Mouse (Mus musculus) Patski (cell line): ENCODE measurements around the gene Klc4. TPM values are rescaled to one million over a fixed set of nuclear protein-coding genes. Genes with fewer than 3 reads are reported as not detected.

ENCODE experiments used
- ATAC-seq: fragments of 100-300 bp; one replicate; pipeline ENCODE4 v1.8.0; 2021
- CTCF ChIA-PET: fragments of 350-600 bp; sonication (Branson Sonifier 250); formaldehyde crosslinking; loops from one replicate; lab custom pipeline; 2022; ENCODE audit warnings: inconsistent platforms; lab: Charles Lee
- POLR2A ChIA-PET: fragments of 350-600 bp; sonication (Branson Sonifier 250); formaldehyde crosslinking; loops from one replicate; lab custom pipeline; 2022; ENCODE audit warnings: antibody characterized with exemption, inconsistent platforms; lab: Charles Lee
- DNase-seq: peaks from one replicate; pipeline ENCODE4 v3.0.0-alpha.2; 2011; ENCODE audit warnings: low read depth, low spot score
- H3K27me3 ChIP-seq: fragments of 371-371 bp; one replicate; pipeline ENCODE4 v1.5.1; 2021
- CTCF ChIP-seq: fragments of 100-300 bp; IDR thresholded peaks from one replicate; pipeline ENCODE4 v1.5.1; 2021
- in situ Hi-C: fragments of 300-500 bp; cut with MboI; formaldehyde crosslinking; loops from 3 replicates; pipeline ENCODE4 v1.11.1; 2018; ENCODE audit warnings: low pct_unique_long_range_greater_than_20kb, mixed read lengths
- polyA plus RNA-seq: library from polyadenylated mRNA; unstranded; gene quantifications from one replicate; pipeline ENCODE4 v1.2.3, GENCODE M21; 2021

The Klc4 gene
- polyA plus RNA-seq, 1 experiment from 2014 or later: 42.3 TPM

GRCm38 (mm10) chr17:46623819-46624557 lies 21.8 kb downstream of the Klc4 start:
- ATAC-seq (no peak), DNase-seq (no peak)
- no peak for TF ChIP-seq CTCF
- in situ Hi-C loops: no loop called here
- no peaks in the 10 kb centered on the region for H3K27me3 ChIP-seq
- ChIA-PET POLR2A (no interaction called here), CTCF (no interaction called here)

GRCm38 (mm10) chr17:46622269-46622668 lies 23.6 kb downstream of the Klc4 start:
- no peak for DNase-seq
- no peak for ATAC-seq
- POLR2A ChIA-PET: no interaction called here
- H3K27me3 ChIP-seq: no peaks in the 10 kb centered on the region
- CTCF ChIA-PET: no interaction called here
- in situ Hi-C loops: no loop called here
- no peak for TF ChIP-seq CTCF

GRCm38 (mm10) chr17:46621324-46621723 lies 24.5 kb downstream of the Klc4 start:
- POLR2A ChIA-PET: interaction anchor here (0.6 to 1.0 kb wide), 5 partner anchors 12 to 935 kb away, joined by 3 to 6 read pairs (median 3); partner anchors contain the start of gene Mrpl14
- TF ChIP-seq CTCF: no peak
- CTCF ChIA-PET: no interaction called here
- no peaks in the 10 kb centered on the region for H3K27me3 ChIP-seq
- no peak for ATAC-seq
- no peak for DNase-seq
- in situ Hi-C loops: no loop called here

GRCm38 (mm10) chr17:46619683-46620357 lies 26.0 kb downstream of the Klc4 start:
- ATAC-seq (no peak), DNase-seq (no peak)
- TF ChIP-seq CTCF: no peak
- no peaks in the 10 kb centered on the region for H3K27me3 ChIP-seq
- in situ Hi-C loops: no loop called here
- POLR2A ChIA-PET: no interaction called here
- CTCF ChIA-PET: interaction anchor here (1.0 kb wide), 1 partner anchor 34 kb away, joined by 4 read pairs; no protein-coding TSS in a partner anchor

GRCm38 (mm10) chr17:46618769-46619682 lies 26.8 kb downstream of the Klc4 start:
- DNase-seq (no peak), ATAC-seq (no peak)
- CTCF ChIA-PET: no interaction called here

GRCm38 (mm10) chr17:46618394-46618768 lies 27.4 kb downstream of the Klc4 start:
- no peak for ATAC-seq
- ChIA-PET POLR2A (interaction anchor here (1.2 kb wide), 1 partner anchor 9 kb away, joined by 4 read pairs; no protein-coding TSS in a partner anchor), CTCF (no interaction called here)
- no peaks in the 10 kb centered on the region for H3K27me3 ChIP-seq
- no peak for DNase-seq
- in situ Hi-C loops: no loop called here
- TF ChIP-seq CTCF: no peak

More at GRCm38 (mm10) chr17:46618769-46619682, 26.8 kb downstream of the Klc4 start:
- POLR2A ChIA-PET: interaction anchor here (1.2 kb wide), 1 partner anchor 8 kb away, joined by 4 read pairs; no protein-coding TSS in a partner anchor
- H3K27me3 ChIP-seq: no peaks in the 10 kb centered on the region
- in situ Hi-C loops: no loop called here
- no peak for TF ChIP-seq CTCF

- in situ Hi-C loops: no loop called here
- POLR2A ChIA-PET: no interaction called here
- no peaks in the 10 kb centered on the region for H3K27me3 ChIP-seq
- TF ChIP-seq CTCF: no peak
- no peak for DNase-seq
- CTCF ChIA-PET: no interaction called here
- ATAC-seq: no peak
Measured at GRCm38 (mm10) chr17:46617799-46618198, 28.0 kb downstream of the Klc4 start.

GRCm38 (mm10) chr17:46613229-46613628 lies 32.6 kb downstream of the Klc4 start:
- no peak for DNase-seq
- in situ Hi-C loops: no loop called here
- no peaks in the 10 kb centered on the region for H3K27me3 ChIP-seq
- ChIA-PET POLR2A (interaction anchor here (1.0 kb wide), 1 partner anchor 32 kb away, joined by 3 read pairs; no protein-coding TSS in a partner anchor), CTCF (no interaction called here)
- ATAC-seq: no peak
- no peak for TF ChIP-seq CTCF

- peak; percentile 36 for ATAC-seq
- DNase-seq: peak; percentile 38
- in situ Hi-C loops: no loop called here
- no peak for TF ChIP-seq CTCF
- ChIA-PET POLR2A (interaction anchor here (0.6 to 1.0 kb wide), 2 partner anchors 13 to 32 kb away, joined by 3 read pairs; no protein-coding TSS in a partner anchor), CTCF (no interaction called here)
- H3K27me3 ChIP-seq: no peaks in the 10 kb centered on the region
Measured at GRCm38 (mm10) chr17:46612820-46613219, 33.0 kb downstream of the Klc4 start.

GRCm38 (mm10) chr17:46612189-46612588 lies 33.6 kb downstream of the Klc4 start:
- ATAC-seq: no peak
- TF ChIP-seq CTCF: no peak

More at GRCm38 (mm10) chr17:46612189-46612588, 33.6 kb downstream of the Klc4 start:
- no peaks in the 10 kb centered on the region for H3K27me3 ChIP-seq
- ChIA-PET CTCF (no interaction called here), POLR2A (interaction anchor here (0.6 to 1.0 kb wide), 2 partner anchors 13 to 33 kb away, joined by 3 read pairs; no protein-coding TSS in a partner anchor)
- no peak for DNase-seq
- in situ Hi-C loops: no loop called here
